Mouse (Mus musculus) heart, postnatal 0 days (tissue): ENCODE data around the gene Slc35e3. TPM values are rescaled to one million over a fixed set of nuclear protein-coding genes. Genes with fewer than 3 reads are reported as not detected.

ENCODE experiments used
- ATAC-seq: fragments of 200-750 bp; cut with Nextera tagmentation; 2 replicates; pipeline ENCODE4 v1.8.0; 2017; ENCODE audit warnings: low read depth, moderate number of reproducible peaks, moderate library complexity; ENCODE audit not compliant: insufficient read depth
- DNase-seq: peaks from one replicate; pipeline ENCODE4 v3.0.0-alpha.2; 2016; ENCODE audit warnings: low spot score
- H3K27ac ChIP-seq: fragments of 300-500 bp; sonication (generic); 2 replicates; pipeline ENCODE4 v1.5.1; 2014; ENCODE audit warnings: low read depth, mild to moderate bottlenecking
- H3K27me3 ChIP-seq: fragments of 300-500 bp; sonication (generic); 2 replicates; pipeline ENCODE4 v1.6.1; 2014; ENCODE audit warnings: low read length, mixed read lengths; ENCODE audit not compliant: control insufficient read depth, insufficient read depth
- H3K36me3 ChIP-seq: fragments of 300-500 bp; sonication (generic); replicated peaks from 2 replicates; pipeline ENCODE4 v1.6.1; 2014; ENCODE audit warnings: low read length, mixed read lengths; ENCODE audit not compliant: control insufficient read depth, insufficient read depth
- H3K4me1 ChIP-seq: fragments of 300-500 bp; sonication (generic); 2 replicates; pipeline ENCODE4 v1.6.1; 2014; ENCODE audit warnings: antibody characterized with exemption; ENCODE audit not compliant: control insufficient read depth, insufficient read depth
- H3K4me2 ChIP-seq: fragments of 300-500 bp; sonication (generic); 2 replicates; pipeline ENCODE4 v1.6.1; 2014; ENCODE audit warnings: low read depth, mild to moderate bottlenecking, low read length, moderate library complexity
- H3K4me3 ChIP-seq: fragments of 300-500 bp; sonication (generic); 2 replicates; pipeline ENCODE4 v1.5.1; 2014; ENCODE audit warnings: low read depth, low read length
- H3K9ac ChIP-seq: fragments of 300-500 bp; sonication (generic); replicated peaks from 2 replicates; pipeline ENCODE4 v1.6.1; 2014; ENCODE audit warnings: low read depth, low read length, mixed read lengths
- H3K9me3 ChIP-seq: fragments of 300-500 bp; sonication (generic); replicated peaks from 2 replicates; pipeline ENCODE4 v1.6.1; 2016; ENCODE audit warnings: low read length; ENCODE audit not compliant: control insufficient read depth
- CTCF ChIP-seq: IDR thresholded peaks from 2 replicates; pipeline ENCODE4 v1.5.1; 2016; ENCODE audit warnings: antibody characterized with exemption, control low read depth, low read depth
- EP300 ChIP-seq: IDR thresholded peaks from 2 replicates; pipeline ENCODE4 v1.6.1; 2016; ENCODE audit warnings: antibody characterized with exemption, low read depth
- WGBS: fragments of 180-500 bp; shearing (Covaris S2); extraction: QIAGEN DNeasy Blood & Tissue Kit; methylation state at CpG from one replicate; pipeline ENCODE4 v1.1.7; 2014; 5-methylcytosine and 5-hydroxymethylcytosine counted together
- polyA plus RNA-seq: library from polyadenylated mRNA; unstranded; fragments of >200 nt; fragmentation: Nextera tagmentation; extraction: Ambion mirVana; gene quantifications from 2 replicates; pipeline ENCODE4 v1.2.1, GENCODE M21; 2015
- total RNA-seq: library from RNA; depleted of rRNA; stranded (reverse); fragments of >200 nt; gene quantifications from 2 replicates; pipeline ENCODE4 v1.2.3, GENCODE M21; 2014; ENCODE audit warnings: low replicate concordance; rRNA removed

Gene Slc35e3
- total RNA-seq (5.1 and 6.8 TPM in 2 replicates), polyA plus RNA-seq (4.1 and 4.2 TPM in 2 replicates)

DNA sequence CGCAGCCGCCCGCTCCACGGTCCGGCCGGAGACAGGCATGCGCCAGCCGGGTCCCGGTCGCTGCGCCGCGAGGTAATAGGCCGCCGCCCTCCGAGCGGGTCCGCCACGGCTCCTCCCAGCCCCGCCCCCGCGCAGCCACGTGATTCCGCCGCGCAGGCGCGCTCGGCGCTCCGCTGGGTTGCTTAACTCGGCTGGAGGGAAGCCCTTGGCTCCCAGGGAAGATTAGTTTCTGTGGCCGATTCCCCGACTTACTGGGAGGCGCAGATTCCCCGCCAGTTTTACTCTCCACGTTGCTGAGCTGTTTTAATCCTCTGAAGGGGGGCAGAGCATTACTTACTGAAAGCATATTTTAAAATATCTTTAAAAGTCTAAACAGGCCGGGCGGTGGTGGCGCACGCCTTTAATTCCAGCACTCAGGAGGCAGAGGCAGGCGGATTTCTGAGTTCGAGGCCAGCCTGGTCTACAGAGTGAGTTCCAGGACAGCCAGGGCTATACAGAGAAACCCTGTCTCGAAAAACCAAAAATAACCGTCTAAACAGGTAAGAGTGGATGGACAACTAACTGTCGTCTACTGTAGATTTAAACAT lies at the start of gene Slc35e3:
Slc35e3 (minus strand) TSS at position 69 of the 587 bp plus-strand sequence.
- no peaks in the 10 kb centered on the region for H3K27me3 ChIP-seq
- peak within 1 kb of the TSS; percentile 57 for H3K4me3 ChIP-seq
- H3K9ac ChIP-seq = peak within 1 kb of the TSS; percentile 43; the same call in 1 of the 2 replicates
- H3K4me1 ChIP-seq = no peaks in the 10 kb centered on the region
- DNase-seq (peak; percentile 94), ATAC-seq (peak; percentile 99)
- 13% methylated on average over 46 of the region's 46 CpGs for WGBS
- peak within 1 kb of the TSS; percentile 27; the same call in 1 of the 2 replicates for H3K27ac ChIP-seq
- TF ChIP-seq CTCF (no peak), EP300 (no peak)
- peak within 1 kb of the TSS; percentile 76 for H3K4me2 ChIP-seq
- peaks cover 23% of the 10 kb centered on the region for H3K36me3 ChIP-seq
- H3K9me3 ChIP-seq = no peaks in the 10 kb centered on the region

- ATAC-seq = no peak
- Histone ChIP-seq H3K9ac (no peak overlapping the region), H3K27ac (no peak overlapping the region), H3K9me3 (0 out of 2 replicates have a peak, but pooled peaks cover 5% of the 10 kb centered on the region), H3K4me1 (peaks cover 15% of the 10 kb centered on the region), H3K27me3 (no peaks in the 10 kb centered on the region), H3K4me2 (no peak overlapping the region), H3K36me3 (no peaks in the 10 kb centered on the region), H3K4me3 (no peak overlapping the region)
- TF ChIP-seq EP300 (no peak), CTCF (no peak)
- DNase-seq = no peak
- WGBS = 70% methylated on average over 4 of the region's 4 CpGs
These were observed 49.0 kb upstream of the Slc35e3 start for GRCm38 (mm10) chr10:117795206-117795605.

- H3K9me3 ChIP-seq = 0 out of 2 replicates have a peak, but pooled peaks cover 5% of the 10 kb centered on the region
- H3K9ac ChIP-seq = peak overlapping the region; percentile 60; the same call in 1 of the 2 replicates
- peak; percentile 24 for DNase-seq
- no peaks in the 10 kb centered on the region for H3K36me3 ChIP-seq
- no peak for ATAC-seq
- peaks cover 15% of the 10 kb centered on the region for H3K4me1 ChIP-seq
- peak overlapping the region; percentile 85 for H3K27ac ChIP-seq
- H3K4me2 ChIP-seq = peak overlapping the region; percentile 70
- no peaks in the 10 kb centered on the region for H3K27me3 ChIP-seq
- no peak for TF ChIP-seq EP300
- no peak for TF ChIP-seq CTCF
- H3K4me3 ChIP-seq = peak overlapping the region; percentile 96; the same call in 1 of the 2 replicates
- WGBS = 44% methylated on average over 11 of the region's 11 CpGs
These were observed 47.4 kb upstream of the Slc35e3 start for GRCm38 (mm10) chr10:117793436-117794030.

DNA sequence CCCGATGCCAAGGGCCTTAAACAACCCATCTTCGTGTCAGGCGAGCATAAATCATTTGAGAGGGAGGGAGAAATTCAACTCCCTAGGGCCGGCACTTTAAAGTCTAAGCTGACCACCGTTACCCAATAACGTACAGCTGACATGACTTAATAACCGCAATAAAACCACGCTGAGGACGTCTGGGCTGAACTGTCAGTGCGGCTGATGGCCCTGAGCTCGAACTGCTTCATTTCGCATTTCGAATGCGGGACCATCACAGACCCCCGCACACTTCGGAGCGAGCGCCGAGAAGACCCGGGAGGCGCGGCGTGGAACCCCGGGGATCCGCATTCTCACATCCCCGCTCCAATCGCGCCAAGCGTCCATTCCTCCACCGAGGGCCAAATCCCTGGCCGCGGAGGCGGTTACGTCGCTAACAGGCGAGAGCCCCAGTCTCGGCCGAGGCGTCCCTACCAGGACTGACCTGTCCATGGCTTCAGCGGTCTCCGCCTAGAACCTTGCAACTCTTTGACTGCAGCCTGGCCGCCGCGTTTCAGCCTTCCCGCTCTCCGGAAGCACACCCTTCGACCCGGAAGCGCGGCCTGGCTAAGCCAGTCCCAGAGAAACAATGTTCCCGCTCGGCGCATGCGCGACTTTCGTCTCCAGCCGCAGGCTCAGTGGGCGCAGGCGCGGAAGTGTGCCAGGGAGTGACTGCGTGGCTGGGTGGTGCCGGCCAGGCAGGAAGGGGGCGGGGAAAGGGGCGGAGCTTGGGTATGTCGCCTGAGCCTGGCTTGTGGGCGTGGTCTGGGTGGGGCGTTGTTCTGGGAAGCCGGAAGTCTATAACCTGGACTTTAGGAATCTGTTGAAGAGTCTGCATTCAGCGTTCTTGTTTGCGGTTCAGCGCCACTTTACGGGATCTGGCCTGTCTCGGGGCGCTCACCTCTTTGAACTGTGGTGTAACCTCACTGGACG lies 46.3 kb upstream of the Slc35e3 start, which contains the start of gene Nup107:
Nup107 (minus strand) TSS at position 565 of the 951 bp plus-strand sequence.
- Histone ChIP-seq H3K27ac (peak within 1 kb of the TSS; percentile 85), H3K4me1 (peaks cover 15% of the 10 kb centered on the region), H3K36me3 (peaks cover 7% of the 10 kb centered on the region), H3K9ac (peak within 1 kb of the TSS; percentile 84), H3K9me3 (0 out of 2 replicates have a peak, but pooled peaks cover 5% of the 10 kb centered on the region), H3K27me3 (no peaks in the 10 kb centered on the region), H3K4me2 (peak within 1 kb of the TSS; percentile 98), H3K4me3 (peak within 1 kb of the TSS; percentile 96)
- TF ChIP-seq EP300 = no peak
- no peak for TF ChIP-seq CTCF
- under 1% methylated on average over 75 of the region's 75 CpGs for WGBS
- DNase-seq (peak; percentile 99), ATAC-seq (peak; percentile 98)

- ATAC-seq (no peak), DNase-seq (no peak)
- no peaks in the 10 kb centered on the region for H3K27me3 ChIP-seq
- H3K9ac ChIP-seq = peak overlapping the region; percentile 84; the same call in 1 of the 2 replicates
- peaks cover 15% of the 10 kb centered on the region for H3K4me1 ChIP-seq
- H3K4me3 ChIP-seq = no peak overlapping the region
- H3K36me3 ChIP-seq = peaks cover 20% of the 10 kb centered on the region
- WGBS = 87% methylated on average over 2 of the region's 2 CpGs
- 0 out of 2 replicates have a peak, but pooled peaks cover under 1% of the 10 kb centered on the region for H3K9me3 ChIP-seq
- TF ChIP-seq CTCF = no peak
- TF ChIP-seq EP300 = no peak
- H3K27ac ChIP-seq = no peak overlapping the region
- H3K4me2 ChIP-seq = peak overlapping the region; percentile 98; the same call in 1 of the 2 replicates
These were observed 45.0 kb upstream of the Slc35e3 start for GRCm38 (mm10) chr10:117791171-117791470.
